Mouse (Mus musculus): Measurements from ENCODE around the gene Mxra7. TPM values are rescaled to one million over a fixed set of nuclear protein-coding genes. Genes with fewer than 3 reads are reported as not detected.
A peak's percentile ranks its signal among the peaks of the same experiment; 100 is the strongest.
"Not testable (repeated sequence)": the region's sequence is repeated elsewhere in the genome, so short reads cannot be mapped to it uniquely, and the experiment has no call there.

The Mxra7 gene
- polyA plus RNA-seq, 2 experiments from 2014 or later: not detected

- ATAC-seq: no peak
Observed at GRCm38 (mm10) chr11:116846593-116847181, 18.8 kb upstream of the Mxra7 start.

- peak; percentile 83 for ATAC-seq
Observed at GRCm38 (mm10) chr11:116843261-116844233, 15.7 kb upstream of the Mxra7 start, which contains the start of the genes Mettl23 and Jmjd6. Mettl23 (plus strand) TSS chr11:116843278. Jmjd6 (minus strand) TSS chr11:116843449.

GRCm38 (mm10) chr11:116842531-116843260 is 14.8 kb upstream of the Mxra7 start:
- ATAC-seq: peak; percentile 45

DNA sequence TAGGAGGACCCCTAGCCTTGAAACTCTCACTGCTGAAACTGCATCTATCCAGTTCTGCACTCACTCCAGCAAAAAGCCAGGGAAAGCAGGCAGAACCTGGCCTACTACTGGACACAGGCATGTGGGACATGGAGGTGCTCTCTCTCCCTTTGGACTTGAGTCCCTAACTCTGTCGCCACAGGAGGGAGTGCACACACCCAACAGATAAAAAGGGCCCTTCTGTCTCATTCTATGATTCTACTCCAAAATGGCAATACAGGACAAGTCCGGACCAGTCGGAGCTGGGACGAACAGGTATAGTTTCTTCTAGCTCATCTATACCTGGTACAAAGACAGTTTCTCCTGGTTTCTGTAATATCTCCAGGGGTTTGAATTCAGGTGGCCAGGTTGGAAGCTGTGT is 12.9 kb upstream of the Mxra7 start:
- no peak for ATAC-seq

GRCm38 (mm10) chr11:116839601-116840000 is 11.8 kb upstream of the Mxra7 start:
- ATAC-seq: no peak

GRCm38 (mm10) chr11:116838936-116839335 is 11.1 kb upstream of the Mxra7 start:
- ATAC-seq: no peak

DNA sequence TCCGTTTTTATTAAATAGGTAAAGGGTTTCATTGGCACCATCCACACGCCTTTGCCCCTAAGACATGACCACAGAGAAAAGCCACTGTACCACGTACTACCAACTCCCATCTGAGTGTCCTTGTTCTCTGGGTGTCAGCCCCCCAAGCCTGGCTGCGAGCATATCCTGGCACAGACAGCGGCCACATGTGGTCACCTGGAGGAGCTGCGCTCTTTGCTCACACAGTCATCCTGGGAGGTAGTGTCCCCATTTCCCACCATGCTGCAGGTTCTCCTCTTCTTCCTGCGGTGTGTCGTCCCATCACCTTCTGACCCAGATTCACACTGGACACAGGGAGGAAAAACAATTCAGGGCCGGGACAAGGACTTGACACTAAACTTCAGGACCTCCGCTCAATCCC is 9.6 kb upstream of the Mxra7 start:
- no peak for ATAC-seq

DNA sequence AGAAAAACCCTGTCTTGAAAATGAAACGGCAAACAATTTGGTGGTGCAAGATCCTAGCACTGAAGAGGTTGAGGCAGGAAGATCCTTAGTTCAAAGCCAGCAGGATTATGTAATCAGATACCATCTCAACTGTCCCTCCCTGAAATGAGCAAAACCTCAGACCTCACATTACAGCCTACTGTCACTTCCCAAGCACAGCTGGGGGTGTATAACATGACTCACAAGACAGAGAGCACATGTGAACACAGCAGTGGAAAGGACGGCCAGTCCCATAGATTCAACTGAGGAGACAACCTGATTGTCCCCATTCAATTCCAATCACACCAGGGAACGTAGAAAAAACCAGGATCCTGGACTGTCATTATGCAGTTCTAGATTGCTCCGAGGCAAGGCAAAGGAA is 8.4 kb upstream of the Mxra7 start:
- ATAC-seq: no peak

- ATAC-seq: no peak
Observed at GRCm38 (mm10) chr11:116834954-116835353, 7.1 kb upstream of the Mxra7 start.

GRCm38 (mm10) chr11:116832172-116832685 is 4.4 kb upstream of the Mxra7 start:
- ATAC-seq: no peak

- ATAC-seq: no peak
Observed at GRCm38 (mm10) chr11:116826550-116827504, 1.0 kb downstream of the Mxra7 start.

DNA sequence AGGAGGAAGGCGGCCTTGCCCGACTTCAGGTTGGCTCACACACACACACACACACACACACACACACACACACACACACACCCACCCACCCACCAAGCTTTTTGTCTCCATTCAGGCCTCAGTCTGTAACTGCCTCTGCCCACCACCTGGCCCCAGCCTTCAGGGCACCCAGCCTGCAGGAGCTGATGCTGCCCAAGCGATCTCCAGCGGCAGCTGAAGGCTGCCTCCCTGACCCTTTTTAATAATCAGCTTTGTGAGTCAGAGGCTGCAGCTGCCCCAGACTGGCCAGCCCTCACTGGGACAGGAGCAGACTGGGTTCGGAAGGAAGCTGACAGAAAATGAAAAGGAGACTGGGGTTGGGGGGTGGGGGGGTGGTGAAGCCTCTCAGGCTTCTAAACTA is 2.6 kb downstream of the Mxra7 start:
- no peak for ATAC-seq

DNA sequence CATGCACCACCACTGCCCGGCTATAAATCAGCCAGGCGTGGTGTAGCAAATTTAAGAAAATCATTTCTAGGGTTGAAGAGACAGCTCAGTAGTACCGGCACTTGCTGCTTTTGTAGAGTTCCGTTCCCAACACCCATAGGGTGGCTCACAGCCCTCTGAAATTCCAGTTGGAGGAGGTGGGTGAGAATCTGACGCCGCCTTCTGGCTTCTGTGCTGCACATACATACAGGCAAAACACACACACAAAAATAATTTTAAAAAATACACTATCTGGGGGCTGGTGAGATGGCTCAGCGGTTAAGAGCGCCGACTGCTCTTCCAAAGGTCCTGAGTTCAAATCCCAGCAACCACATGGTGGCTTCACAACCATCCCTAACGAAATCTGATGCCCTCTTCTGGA is 4.0 kb downstream of the Mxra7 start:
- ATAC-seq: not testable (repeated sequence)

GRCm38 (mm10) chr11:116823255-116823654 is 4.6 kb downstream of the Mxra7 start:
- no peak for ATAC-seq

- no peak for ATAC-seq
Observed at GRCm38 (mm10) chr11:116822626-116823025, 5.2 kb downstream of the Mxra7 start.

DNA sequence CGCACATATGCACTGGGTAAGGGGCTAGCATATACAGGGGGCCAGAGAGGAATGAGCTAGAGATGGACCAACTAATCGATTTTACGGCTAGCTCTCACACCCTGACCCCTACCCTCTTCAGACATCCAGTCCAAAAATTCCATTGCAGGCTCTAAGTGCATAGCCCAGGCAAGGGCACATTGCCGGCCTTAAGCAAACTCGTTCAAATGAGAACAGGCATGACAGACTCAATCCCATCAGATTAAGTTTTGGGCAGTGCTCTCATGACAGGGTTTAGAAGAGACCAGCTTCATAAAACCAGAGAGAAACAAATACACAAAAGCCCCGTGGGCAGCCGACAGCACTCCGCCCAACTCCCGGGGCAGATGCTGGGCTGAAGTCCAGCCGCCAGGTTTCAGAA is 5.6 kb downstream of the Mxra7 start:
- ATAC-seq: no peak

DNA sequence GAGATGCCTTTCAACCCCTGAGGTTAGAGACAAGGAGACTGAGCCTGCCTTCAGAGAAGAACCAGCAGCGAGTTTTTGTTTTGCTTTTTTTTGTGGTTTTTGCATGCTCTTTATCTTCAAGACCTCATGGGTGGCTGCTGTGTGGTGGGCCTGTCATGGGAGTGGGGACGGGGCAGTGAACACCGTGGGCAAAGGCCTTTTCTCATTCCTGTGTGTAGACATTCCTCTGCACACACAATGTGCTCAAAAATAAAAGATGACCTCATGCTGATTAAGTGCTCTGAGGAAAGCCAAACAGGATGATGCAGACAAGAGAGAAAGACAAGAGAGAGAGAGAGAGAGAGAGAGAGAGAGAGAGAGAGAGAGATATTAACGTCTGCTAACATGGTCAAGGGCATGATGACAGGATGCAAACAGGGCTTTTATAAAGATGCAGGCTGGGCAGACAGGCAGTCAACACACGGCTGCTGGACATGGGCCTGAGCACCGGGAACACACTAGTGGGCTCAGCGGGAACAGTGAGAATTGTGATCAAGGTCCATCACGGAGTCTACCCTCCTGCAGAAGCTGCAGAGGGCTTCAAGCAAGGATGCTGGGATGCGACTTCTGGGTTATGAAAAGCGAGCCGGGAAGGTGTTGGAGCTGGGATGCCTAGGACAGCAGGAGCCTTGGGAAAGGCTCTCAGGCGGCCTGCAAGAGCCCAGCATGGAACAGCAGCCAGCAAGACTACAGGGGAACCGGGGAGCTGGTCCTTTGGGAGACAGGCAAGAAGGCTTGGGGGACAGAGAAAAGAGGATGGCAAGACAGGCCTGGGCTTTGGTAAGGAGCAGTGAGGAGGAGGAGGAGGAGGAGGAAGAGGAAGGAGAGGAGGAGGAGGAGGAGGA is 6.5 kb downstream of the Mxra7 start:
- ATAC-seq: no peak

DNA sequence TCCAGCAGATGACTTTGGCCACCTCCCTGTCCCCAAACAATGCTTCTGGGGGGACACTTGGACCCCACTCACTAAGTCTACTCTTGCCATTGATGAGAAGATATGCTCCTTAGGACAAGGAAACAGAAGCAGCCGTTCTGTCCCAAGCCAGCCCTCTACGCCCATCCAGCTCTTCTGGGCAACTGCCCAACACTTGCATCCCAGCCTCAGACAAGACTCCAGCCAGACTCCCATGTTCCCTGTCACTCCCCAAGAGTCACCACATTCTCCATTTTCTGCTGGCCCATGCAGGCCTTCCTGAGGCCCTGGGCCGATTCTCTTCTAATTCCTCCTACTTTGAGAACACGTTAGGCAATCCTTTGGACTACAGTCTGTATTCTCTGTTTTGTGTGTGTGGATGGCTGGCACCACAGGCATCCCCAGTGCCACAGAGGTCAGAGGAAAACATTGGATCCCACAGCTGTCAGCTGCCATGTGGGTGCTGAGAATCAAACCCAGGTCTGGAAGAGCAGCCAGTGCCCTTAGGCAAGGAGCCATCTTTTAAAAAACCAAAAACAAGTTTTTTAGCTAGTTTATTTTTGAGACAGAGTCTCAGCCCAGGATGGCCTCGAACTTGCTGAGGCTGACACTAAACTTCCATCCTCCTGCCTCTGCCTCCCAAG is 7.8 kb downstream of the Mxra7 start:
- ATAC-seq: no peak

DNA sequence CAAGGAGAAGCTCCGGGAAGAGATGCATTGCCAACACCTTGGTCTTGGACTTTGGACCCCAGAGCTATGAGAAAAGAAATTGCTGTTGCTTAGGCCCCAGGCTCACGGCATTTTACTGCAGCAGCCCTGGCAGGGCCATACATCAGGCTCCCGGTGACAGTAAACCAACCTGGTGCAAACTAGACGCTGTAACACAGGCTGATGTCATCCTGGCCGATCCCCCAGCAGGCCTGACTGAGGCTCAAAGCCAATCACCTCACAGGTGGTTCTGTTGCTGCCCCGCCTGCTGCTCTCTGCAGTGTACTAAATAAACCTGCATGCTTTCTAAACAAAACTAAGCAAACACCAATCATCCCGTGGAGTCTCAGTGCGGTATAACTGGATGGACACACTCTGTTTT is 9.1 kb downstream of the Mxra7 start:
- ATAC-seq: no peak

GRCm38 (mm10) chr11:116817567-116817966 is 10.3 kb downstream of the Mxra7 start:
- no peak for ATAC-seq

Data from activated CD4-positive, CD25-positive, alpha-beta regulatory T cell, adult 4 months (primary cell).